Mouse (Mus musculus) effector memory CD4-positive, alpha-beta T cell, adult 5 months (primary cell): ENCODE data around the gene Robo2. TPM values are rescaled to one million over a fixed set of nuclear protein-coding genes. Genes with fewer than 3 reads are reported as not detected.

Experiments
- polyA plus RNA-seq: library from polyadenylated mRNA; unstranded; fragments of 100-300 nt; shearing (Covaris generic); gene quantifications from one replicate; pipeline ENCODE4 v1.2.1, GENCODE M21; 2017

Robo2 gene
- 1.6 TPM for polyA plus RNA-seq

DNA sequence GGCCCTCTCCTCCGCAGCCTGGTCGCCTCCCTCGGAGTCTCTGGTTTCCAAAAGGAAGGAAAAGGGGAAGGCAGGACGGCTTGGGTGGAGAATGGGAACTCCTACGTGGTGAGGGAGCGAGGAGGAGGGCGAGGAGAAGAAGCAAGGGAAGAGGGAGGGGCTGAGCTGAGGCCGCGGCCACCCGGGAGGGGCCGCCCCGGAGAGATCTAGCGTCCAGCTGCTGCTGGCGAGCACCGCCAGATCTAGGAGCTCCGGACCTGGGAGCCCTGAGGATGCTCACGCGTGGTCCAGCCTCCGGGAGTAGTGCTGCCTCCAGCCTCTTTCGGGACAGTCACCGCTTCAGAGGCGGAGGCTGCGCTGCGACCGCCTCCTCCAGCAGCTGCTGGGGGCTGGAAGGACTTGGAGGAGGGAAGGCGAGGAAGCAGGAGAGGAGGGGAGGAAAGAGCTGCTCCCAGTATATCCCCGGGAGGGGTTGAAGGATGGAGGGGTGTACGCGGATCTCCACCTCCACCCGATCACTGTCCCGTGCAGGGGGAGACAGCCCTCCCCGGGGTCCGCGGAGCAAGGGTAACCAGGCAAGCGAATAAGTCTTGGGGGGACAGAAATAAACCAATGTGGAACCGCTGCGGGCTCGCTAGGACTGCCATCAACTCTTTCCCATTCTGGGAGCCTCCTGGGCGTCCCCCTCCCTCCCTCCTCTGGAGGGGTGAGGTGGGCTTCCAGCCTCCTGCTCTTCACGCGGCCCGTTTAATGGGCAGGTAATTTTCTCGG lies at the start of gene Robo2:
TSS of gene Robo2 (minus strand) at position 345 of the 771 bp plus-strand sequence.

